Mouse (Mus musculus): ENCODE results near the gene Csrp1. TPM values are rescaled to one million over a fixed set of nuclear protein-coding genes. Genes with fewer than 3 reads are reported as not detected.

Csrp1 gene
- polyA plus RNA-seq (2021; fragmentation: Nextera tagmentation): 96.6 and 129 TPM in 2 replicates
- long read RNA-seq, experiment 1, transcript Csrp1-201 (6 exons, 1,823 nt): major isoform, 61 of 77 reads
- long read RNA-seq, experiment 1, partial matches to known transcripts: 14 of 77 reads
- long read RNA-seq, experiment 1, other reads (novel, unspliced or antisense): 2 of 77 reads
- long read RNA-seq, experiment 2, transcript Csrp1-201 (6 exons, 1,823 nt): major isoform, 373 of 408 reads
- long read RNA-seq, experiment 2, partial matches to known transcripts: 12 of 408 reads
- long read RNA-seq, experiment 2, other reads (novel, unspliced or antisense): 23 of 408 reads

DNA sequence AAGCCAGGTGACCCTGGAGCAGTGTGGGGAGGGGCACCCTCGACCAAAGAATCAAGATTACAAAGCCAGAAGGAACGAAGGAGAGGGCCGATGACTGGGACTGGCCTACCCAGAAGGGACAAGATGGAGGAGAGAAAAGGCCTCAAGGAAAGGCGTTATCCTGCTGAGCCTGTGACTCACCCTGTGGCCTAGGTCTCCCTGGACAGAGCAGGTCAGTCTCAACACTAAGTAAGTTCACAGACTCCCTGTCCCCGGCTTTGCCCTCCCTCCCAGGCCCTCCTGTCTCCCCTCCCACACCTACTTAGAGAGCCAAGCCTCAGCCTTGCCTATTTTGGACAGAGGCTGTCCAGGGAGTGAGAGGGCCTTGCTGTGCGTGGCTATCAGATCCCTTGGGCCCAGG lies at the start of gene Csrp1:
Gene Csrp1, plus strand, starts transcription at position 79 of the 400 bp plus-strand sequence.

DNA sequence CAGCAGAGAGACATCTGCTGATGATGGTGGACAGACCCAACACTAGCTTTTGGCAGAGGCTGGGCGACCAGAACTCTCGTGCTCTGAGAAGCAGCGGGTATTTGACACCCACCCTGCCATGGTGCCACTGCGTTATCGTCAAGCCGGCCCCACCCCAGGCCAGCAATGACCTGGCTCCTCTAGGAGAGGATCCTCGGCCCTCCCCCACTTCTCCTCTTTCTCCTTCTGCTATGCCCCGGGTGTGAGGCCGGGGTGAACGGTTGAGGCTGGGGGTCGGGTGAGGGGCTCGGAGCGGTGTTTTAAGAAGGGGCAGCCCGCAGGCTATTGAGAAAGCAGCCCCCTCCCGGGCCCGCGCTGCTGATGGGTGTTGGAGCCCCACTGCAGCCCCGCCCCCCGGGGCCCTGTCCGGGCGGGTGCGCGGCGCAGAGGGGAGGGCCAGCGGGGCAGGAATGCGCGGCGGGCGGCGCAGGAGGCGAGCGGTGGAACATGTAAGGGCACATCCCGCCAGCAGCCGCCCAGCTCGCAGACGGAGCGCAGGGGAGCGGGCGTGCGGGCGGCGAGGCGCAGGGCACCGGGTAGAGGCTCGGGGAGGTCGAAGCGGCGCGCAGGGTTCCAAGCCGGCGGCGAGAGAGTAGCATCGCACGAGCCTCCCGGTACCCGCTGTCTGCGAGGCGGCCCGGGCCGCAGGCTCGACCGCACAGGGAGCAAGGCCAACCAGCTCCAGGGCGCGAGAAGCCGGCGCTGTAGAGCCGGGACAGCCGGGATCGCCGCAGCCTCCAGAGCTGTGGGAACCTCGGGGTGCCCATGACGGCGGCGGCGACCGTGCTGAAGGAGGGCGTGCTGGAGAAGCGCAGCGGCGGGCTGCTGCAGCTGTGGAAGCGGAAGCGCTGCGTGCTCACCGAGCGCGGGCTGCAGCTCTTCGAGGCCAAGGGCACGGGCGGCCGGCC lies 46.1 kb downstream of the Csrp1 start, which contains the start of gene Phlda3:
Gene Phlda3, plus strand, starts transcription at position 475 of the 947 bp plus-strand sequence.

GRCm38 (mm10) chr1:135778780-135779535 lies 59.1 kb downstream of the Csrp1 start, which contains the start of gene Tnni1:
Gene Tnni1 (plus strand): TSS chr1:135779434.

Other genes starting within 250 kb of the Csrp1 start
- gene Nav1, start 112.8 kb upstream of the Csrp1 start, polyA plus RNA-seq (2021; fragmentation: Nextera tagmentation): 10.1 and 11.2 TPM in 2 replicates
- 24.6 and 29.6 TPM in 2 replicates for gene Phlda3, start 46.1 kb downstream of the Csrp1 start, polyA plus RNA-seq (2021; fragmentation: Nextera tagmentation)
- 8.6 and 8.7 TPM in 2 replicates for gene Tnni1, start 59.4 kb downstream of the Csrp1 start, polyA plus RNA-seq (2021; fragmentation: Nextera tagmentation)
- 0.75 and 1.8 TPM in 2 replicates for gene Lad1, start 98.5 kb downstream of the Csrp1 start, polyA plus RNA-seq (2021; fragmentation: Nextera tagmentation)
- 1.8 and 2.4 TPM in 2 replicates for gene Tnnt2, start 116.3 kb downstream of the Csrp1 start, polyA plus RNA-seq (2021; fragmentation: Nextera tagmentation)
- gene Pkp1, start 199.1 kb downstream of the Csrp1 start, polyA plus RNA-seq (2021; fragmentation: Nextera tagmentation): not detected in 2 replicates